Mouse (Mus musculus) embryonic facial prominence, embryonic 14.5 days (tissue): Measurements from ENCODE around the gene Slc35e3. TPM values are rescaled to one million over a fixed set of nuclear protein-coding genes. Genes with fewer than 3 reads are reported as not detected.
"Not testable (repeated sequence)": the region's sequence is repeated elsewhere in the genome, so short reads cannot be mapped to it uniquely, and the experiment has no call there.

Source experiments
- ATAC-seq: fragments of 200-750 bp; cut with Nextera tagmentation; 2 replicates; pipeline ENCODE4 v1.8.0; 2017; ENCODE audit warnings: low read depth, moderate number of reproducible peaks, moderate TSS enrichment
- DNase-seq: peaks from one replicate; pipeline ENCODE4 v3.0.0-alpha.2; 2015; ENCODE audit warnings: low spot score
- H3K27ac ChIP-seq: fragments of 300-500 bp; sonication (generic); replicated peaks from 2 replicates; pipeline ENCODE4 v1.5.1; 2014; ENCODE audit warnings: low read depth, mild to moderate bottlenecking, low read length, moderate library complexity
- H3K27me3 ChIP-seq: fragments of 300-500 bp; sonication (generic); replicated peaks from 2 replicates; pipeline ENCODE4 v1.6.1; 2014; ENCODE audit warnings: low read length; ENCODE audit not compliant: control insufficient read depth, insufficient read depth
- H3K36me3 ChIP-seq: fragments of 300-500 bp; sonication (generic); 2 replicates; pipeline ENCODE4 v1.6.1; 2014; ENCODE audit warnings: low read length, mixed read lengths; ENCODE audit not compliant: control insufficient read depth, insufficient read depth
- H3K4me1 ChIP-seq: fragments of 300-500 bp; sonication (generic); 2 replicates; pipeline ENCODE4 v1.6.1; 2014; ENCODE audit warnings: antibody characterized with exemption, low read length; ENCODE audit not compliant: control insufficient read depth, insufficient read depth
- H3K4me2 ChIP-seq: fragments of 300-500 bp; sonication (generic); 2 replicates; pipeline ENCODE4 v1.6.1; 2014; ENCODE audit warnings: low read depth, mild to moderate bottlenecking, low read length, moderate library complexity, mixed read lengths
- H3K4me3 ChIP-seq: fragments of 300-500 bp; sonication (generic); 2 replicates; pipeline ENCODE4 v1.5.1; 2014; ENCODE audit warnings: low read depth, mild to moderate bottlenecking, low read length
- H3K9ac ChIP-seq: fragments of 300-500 bp; sonication (generic); 2 replicates; pipeline ENCODE4 v1.6.1; 2014; ENCODE audit warnings: low read depth, mild to moderate bottlenecking, low read length, moderate library complexity, mixed read lengths
- H3K9me3 ChIP-seq: fragments of 300-500 bp; sonication (generic); 2 replicates; pipeline ENCODE4 v1.6.1; 2016; ENCODE audit warnings: low read length; ENCODE audit not compliant: control insufficient read depth
- WGBS: fragments of 180-500 bp; shearing (Covaris S2); extraction: QIAGEN DNeasy Blood & Tissue Kit; methylation state at CpG from one replicate; pipeline ENCODE4 v1.1.7; 2014; 5-methylcytosine and 5-hydroxymethylcytosine counted together
- polyA plus RNA-seq: library from polyadenylated mRNA; unstranded; fragments of >200 nt; fragmentation: Nextera tagmentation; extraction: Ambion mirVana; gene quantifications from 2 replicates; pipeline ENCODE4 v1.2.1, GENCODE M21; 2014

The Slc35e3 gene
- polyA plus RNA-seq, 1 experiment from 2014 or later = 15.5 TPM

- Histone ChIP-seq H3K27ac (no peak overlapping the region), H3K9ac (no peak overlapping the region), H3K4me2 (0 out of 2 replicates have a peak overlapping the region, but pooled peaks have one; percentile 12), H3K4me1 (no peaks in the 10 kb centered on the region), H3K4me3 (no peak overlapping the region), H3K27me3 (no peaks in the 10 kb centered on the region), H3K36me3 (no peaks in the 10 kb centered on the region), H3K9me3 (no peaks in the 10 kb centered on the region)
- DNase-seq = peak; percentile 39
- no peak for ATAC-seq
- WGBS = 9% methylated on average over 4 of the region's 4 CpGs
Observed at GRCm38 (mm10) chr10:117717583-117717982, 28.6 kb downstream of the Slc35e3 start.

GRCm38 (mm10) chr10:117716686-117717085 lies 29.5 kb downstream of the Slc35e3 start:
- H3K27me3 ChIP-seq = no peaks in the 10 kb centered on the region
- H3K4me1 ChIP-seq = no peaks in the 10 kb centered on the region
- WGBS = 91% methylated on average over 3 of the region's 3 CpGs
- no peak for ATAC-seq
- no peak for DNase-seq
- no peaks in the 10 kb centered on the region for H3K9me3 ChIP-seq
- H3K9ac ChIP-seq = no peak overlapping the region
- H3K4me3 ChIP-seq = no peak overlapping the region
- H3K27ac ChIP-seq = no peak overlapping the region
- H3K36me3 ChIP-seq = no peaks in the 10 kb centered on the region
- no peak overlapping the region for H3K4me2 ChIP-seq

- H3K27me3 ChIP-seq, H3K36me3 ChIP-seq, H3K4me3 ChIP-seq, H3K9ac ChIP-seq, H3K4me1 ChIP-seq, H3K9me3 ChIP-seq, H3K27ac ChIP-seq, DNase-seq, ATAC-seq, H3K4me2 ChIP-seq: not testable (repeated sequence)
- 97% methylated on average over 1 of the region's 1 CpGs for WGBS
Observed at GRCm38 (mm10) chr10:117715654-117716053, 30.5 kb downstream of the Slc35e3 start.

GRCm38 (mm10) chr10:117714928-117715500 lies 31.2 kb downstream of the Slc35e3 start:
- Histone ChIP-seq H3K27ac (no peak overlapping the region), H3K4me3 (no peak overlapping the region), H3K27me3 (no peaks in the 10 kb centered on the region), H3K4me1 (no peaks in the 10 kb centered on the region), H3K4me2 (no peak overlapping the region), H3K36me3 (no peaks in the 10 kb centered on the region), H3K9me3 (no peaks in the 10 kb centered on the region), H3K9ac (no peak overlapping the region)
- no peak for DNase-seq
- ATAC-seq = no peak
- WGBS = 73% methylated on average over 4 of the region's 4 CpGs

GRCm38 (mm10) chr10:117714048-117714545 lies 32.1 kb downstream of the Slc35e3 start:
- peaks cover 4% of the 10 kb centered on the region; the same call in 1 of the 2 replicates for H3K4me1 ChIP-seq
- H3K4me3 ChIP-seq = no peak overlapping the region
- H3K36me3 ChIP-seq = 0 out of 2 replicates have a peak, but pooled peaks cover 4% of the 10 kb centered on the region
- no peak overlapping the region for H3K9ac ChIP-seq
- H3K27me3 ChIP-seq = no peaks in the 10 kb centered on the region
- no peak overlapping the region for H3K27ac ChIP-seq
- ATAC-seq = no peak
- no peak overlapping the region for H3K4me2 ChIP-seq
- no peaks in the 10 kb centered on the region for H3K9me3 ChIP-seq
- no peak for DNase-seq
- 80% methylated on average over 3 of the region's 3 CpGs for WGBS

- DNase-seq (no peak), ATAC-seq (no peak)
- H3K4me1 ChIP-seq = peaks cover 8% of the 10 kb centered on the region; the same call in 1 of the 2 replicates
- no peak overlapping the region for H3K4me2 ChIP-seq
- H3K4me3 ChIP-seq = no peak overlapping the region
- peaks cover 8% of the 10 kb centered on the region; the same call in 1 of the 2 replicates for H3K36me3 ChIP-seq
- 91% methylated on average over 8 of the region's 8 CpGs for WGBS
- H3K9ac ChIP-seq = no peak overlapping the region
- no peaks in the 10 kb centered on the region for H3K27me3 ChIP-seq
- H3K9me3 ChIP-seq = no peaks in the 10 kb centered on the region
- no peak overlapping the region for H3K27ac ChIP-seq
Observed at GRCm38 (mm10) chr10:117713466-117713865, 32.7 kb downstream of the Slc35e3 start.

GRCm38 (mm10) chr10:117712871-117713270 lies 33.3 kb downstream of the Slc35e3 start:
- Histone ChIP-seq H3K36me3 (peaks cover 11% of the 10 kb centered on the region; the same call in 1 of the 2 replicates), H3K9me3 (no peaks in the 10 kb centered on the region), H3K9ac (no peak overlapping the region), H3K4me2 (no peak overlapping the region), H3K27me3 (no peaks in the 10 kb centered on the region), H3K27ac (no peak overlapping the region), H3K4me1 (peaks cover 8% of the 10 kb centered on the region; the same call in 1 of the 2 replicates), H3K4me3 (no peak overlapping the region)
- 88% methylated on average over 9 of the region's 9 CpGs for WGBS
- DNase-seq (no peak), ATAC-seq (no peak)

GRCm38 (mm10) chr10:117712191-117712754 lies 33.9 kb downstream of the Slc35e3 start:
- no peak overlapping the region for H3K27ac ChIP-seq
- H3K9me3 ChIP-seq = no peaks in the 10 kb centered on the region
- DNase-seq (no peak), ATAC-seq (no peak)
- H3K4me3 ChIP-seq = no peak overlapping the region
- no peak overlapping the region for H3K4me2 ChIP-seq
- H3K9ac ChIP-seq = no peak overlapping the region
- no peaks in the 10 kb centered on the region for H3K27me3 ChIP-seq
- H3K36me3 ChIP-seq = peaks cover 17% of the 10 kb centered on the region; the same call in 1 of the 2 replicates
- peaks cover 8% of the 10 kb centered on the region; the same call in 1 of the 2 replicates for H3K4me1 ChIP-seq
- 86% methylated on average over 9 of the region's 9 CpGs for WGBS
